Mouse (Mus musculus) brain, embryonic 14.5 days (tissue): ENCODE measurements around the gene Hspa12a. TPM values are rescaled to one million over a fixed set of nuclear protein-coding genes. Genes with fewer than 3 reads are reported as not detected.
A peak's percentile ranks its signal among the peaks of the same experiment; 100 is the strongest.

Source experiments
- DNase-seq: peaks from one replicate; pipeline ENCODE4 v3.0.0-alpha.2; 2011; ENCODE audit warnings: low read depth
- CTCF ChIP-seq: fragments of 200-500 bp; IDR thresholded peaks from 2 replicates; pipeline ENCODE4 v1.5.1; 2012; ENCODE audit warnings: inconsistent platforms, mild to moderate bottlenecking, moderate library complexity, borderline replicate concordance; ENCODE audit not compliant: insufficient read depth, insufficient read length; ENCODE audit errors: extremely low read depth
- POLR2A ChIP-seq: fragments of 200-500 bp; IDR thresholded peaks from 2 replicates; pipeline ENCODE4 v1.6.1; 2012; ENCODE audit warnings: mild to moderate bottlenecking, inconsistent platforms, borderline replicate concordance; ENCODE audit not compliant: poor library complexity, insufficient read depth, insufficient read length, severe bottlenecking; ENCODE audit errors: extremely low read depth
- polyA plus RNA-seq: library from polyadenylated mRNA; depleted of rRNA; stranded (reverse); fragments of >200 nt; gene quantifications from 2 replicates; pipeline ENCODE4 v1.2.3, GENCODE M21; 2012; rRNA removed

Gene Hspa12a
- polyA plus RNA-seq, 1 experiment, result 64.6 TPM

- TF ChIP-seq POLR2A (no peak), CTCF (no peak)
- peak; percentile 71 for DNase-seq
Measured at GRCm38 (mm10) chr19:58789194-58789593, 154.3 kb downstream of the Hspa12a start.

DNA sequence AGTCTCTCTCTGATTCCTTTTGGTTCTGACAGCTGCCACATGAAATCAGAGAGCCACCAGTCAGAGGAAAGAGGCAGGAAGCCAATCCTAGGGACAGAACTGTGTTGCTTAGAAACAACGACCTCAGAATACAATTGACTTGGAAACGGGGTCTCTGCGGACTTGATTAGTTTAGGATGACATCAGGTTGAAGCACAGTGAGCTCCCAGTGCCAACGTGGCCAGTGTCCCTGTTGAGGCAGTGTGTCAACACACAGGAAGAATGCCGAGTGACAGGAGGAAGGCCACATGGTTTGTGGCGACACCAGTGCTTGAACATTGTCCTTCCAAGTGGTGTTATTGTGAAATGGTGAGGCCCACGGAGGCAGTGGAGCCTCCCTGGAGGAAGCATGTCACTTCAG lies 159.5 kb downstream of the Hspa12a start:
- DNase-seq, result peak; percentile 78
- TF ChIP-seq POLR2A (no peak), CTCF (no peak)

- DNase-seq, result peak; percentile 39
- TF ChIP-seq POLR2A (no peak), CTCF (no peak)
Measured at GRCm38 (mm10) chr19:58781566-58781965, 161.9 kb downstream of the Hspa12a start.

DNA sequence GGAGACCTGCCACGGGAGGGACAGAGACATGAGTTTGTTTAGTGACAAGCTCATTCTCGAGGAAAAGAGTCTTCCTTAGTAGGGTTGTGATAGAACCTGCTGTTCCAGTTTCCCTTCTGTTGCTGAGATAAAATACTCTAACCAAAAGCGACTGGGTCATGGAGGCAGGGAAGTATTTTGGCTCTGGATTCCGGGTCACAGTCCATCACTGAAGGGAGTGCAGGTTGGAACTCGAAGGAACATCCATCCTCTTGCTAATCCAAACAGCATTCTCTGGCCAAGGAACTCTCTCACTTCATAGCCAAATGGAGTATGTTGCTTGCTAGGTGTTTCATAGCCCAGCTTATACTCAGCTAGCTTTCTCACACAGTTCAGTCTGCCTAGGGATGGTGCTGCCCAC lies 167.0 kb downstream of the Hspa12a start:
- no peak for DNase-seq
- no peak for TF ChIP-seq CTCF
- TF ChIP-seq POLR2A, result no peak

DNA sequence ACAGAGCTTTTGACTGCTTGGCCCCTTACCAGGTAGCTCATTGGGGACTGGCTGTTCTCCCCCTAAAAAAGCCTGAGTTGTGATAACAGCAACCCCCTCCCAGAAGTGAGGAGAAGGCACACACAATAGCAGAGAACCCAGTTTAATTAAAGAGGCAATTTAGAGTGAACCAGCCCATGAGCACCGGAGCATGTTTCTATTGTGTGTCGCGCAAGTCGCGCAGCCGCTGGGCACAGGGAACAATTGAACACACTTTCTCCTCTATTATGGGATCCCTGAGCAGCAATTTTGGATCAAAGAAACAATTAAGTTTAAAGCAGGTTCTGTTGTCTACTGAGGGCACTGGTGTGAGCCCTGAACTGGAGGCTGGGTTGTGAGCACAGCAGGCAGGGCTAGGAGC lies 176.1 kb downstream of the Hspa12a start:
- TF ChIP-seq CTCF, result no peak
- TF ChIP-seq POLR2A, result no peak
- DNase-seq, result peak; percentile 71

GRCm38 (mm10) chr19:58762848-58763541 lies 180.5 kb downstream of the Hspa12a start:
- peak; percentile 88 for DNase-seq
- TF ChIP-seq POLR2A (no peak), CTCF (peak; percentile 93)

DNA sequence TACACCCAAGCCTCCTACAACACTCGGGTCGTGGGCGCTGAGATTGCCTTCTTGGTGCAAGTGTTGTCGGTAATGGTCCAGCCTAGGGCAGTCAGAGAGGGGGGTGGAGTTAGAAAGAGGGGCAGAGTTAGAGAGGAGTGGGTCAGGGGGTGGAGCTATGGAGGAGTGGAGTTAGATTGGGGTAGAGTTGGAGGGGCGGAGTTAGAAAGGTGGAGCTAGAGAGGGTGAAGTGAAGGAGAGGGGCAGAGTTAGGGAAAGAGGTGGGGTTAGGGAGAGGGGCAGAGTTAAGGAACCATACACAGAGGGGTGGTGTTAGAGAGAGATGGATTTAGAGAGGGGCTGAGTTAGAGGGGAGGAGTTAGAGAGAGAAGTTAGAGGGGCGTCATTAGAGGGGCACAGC lies 181.1 kb downstream of the Hspa12a start:
- DNase-seq, result peak; percentile 5
- no peak for TF ChIP-seq CTCF
- no peak for TF ChIP-seq POLR2A

- DNase-seq, result no peak
- TF ChIP-seq POLR2A, result no peak
- TF ChIP-seq CTCF, result no peak
Measured at GRCm38 (mm10) chr19:58759423-58759822, 184.0 kb downstream of the Hspa12a start, which contains the start of gene Pnliprp2. TSS of gene Pnliprp2 (plus strand) at chr19:58759719.

GRCm38 (mm10) chr19:58758871-58759270 lies 184.6 kb downstream of the Hspa12a start:
- DNase-seq, result no peak
- TF ChIP-seq POLR2A, result no peak
- no peak for TF ChIP-seq CTCF

DNA sequence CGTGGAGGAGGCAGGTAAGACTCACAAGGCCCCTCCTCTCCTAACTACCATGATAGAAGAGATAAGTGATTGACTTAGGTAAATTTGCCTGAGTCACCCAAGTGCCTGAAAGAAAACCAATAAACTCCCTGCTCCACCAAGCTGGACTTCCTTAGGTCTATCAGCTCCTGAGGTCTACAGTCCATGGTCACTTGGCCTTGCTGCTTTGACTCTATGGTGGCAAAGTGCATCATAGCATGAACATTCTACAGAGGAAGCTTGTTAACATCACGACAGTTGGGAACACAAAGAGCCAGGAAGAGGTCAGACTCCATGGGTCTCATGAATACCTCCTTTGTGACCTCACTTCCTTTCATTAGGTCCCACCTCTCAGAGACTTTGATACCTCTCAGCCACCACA lies 191.9 kb downstream of the Hspa12a start:
- DNase-seq, result no peak
- TF ChIP-seq CTCF (no peak), POLR2A (no peak)

DNA sequence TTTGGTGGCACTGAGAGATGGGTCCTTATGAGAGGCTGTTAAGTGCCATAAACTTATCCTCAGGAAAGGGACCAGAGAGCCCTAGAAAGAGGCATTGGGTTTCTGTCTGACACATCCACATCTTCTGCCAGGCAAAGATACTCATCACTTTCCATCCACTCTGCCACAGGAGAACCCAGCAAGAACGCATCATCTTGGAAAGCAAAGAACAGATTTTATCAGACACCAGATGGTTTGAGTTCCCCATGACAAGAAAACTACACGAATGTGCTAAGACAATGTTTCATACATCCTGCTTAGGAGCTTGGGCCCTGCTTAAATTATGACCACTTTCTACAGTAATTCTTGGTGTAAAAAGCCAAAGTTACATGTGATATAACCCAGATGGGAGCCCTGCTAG lies 192.6 kb downstream of the Hspa12a start:
- TF ChIP-seq CTCF, result no peak
- TF ChIP-seq POLR2A, result no peak
- DNase-seq, result peak; percentile 17

GRCm38 (mm10) chr19:58747498-58748000 lies 195.9 kb downstream of the Hspa12a start:
- no peak for DNase-seq
- TF ChIP-seq POLR2A (no peak), CTCF (no peak)

Other genes starting within 250 kb of the Hspa12a start
- gene Pnliprp1, start 214.8 kb downstream of the Hspa12a start, polyA plus RNA-seq, result 0.14 and 0.62 TPM in 2 replicates
- gene Pnliprp2, start 183.9 kb downstream of the Hspa12a start, polyA plus RNA-seq, result 0.07 TPM in 1 of 2 replicates, not detected in the other
- 0.08 TPM in 1 of 2 replicates, not detected in the other for gene 1700019N19Rik, start 149.2 kb downstream of the Hspa12a start, polyA plus RNA-seq
- gene Eno4, start 229 bp downstream of the Hspa12a start, polyA plus RNA-seq, result 1.5 and 1.6 TPM in 2 replicates
- 46.4 and 51.1 TPM in 2 replicates for gene Shtn1, start 132.4 kb upstream of the Hspa12a start, polyA plus RNA-seq
- gene Vax1, start 226.4 kb upstream of the Hspa12a start, polyA plus RNA-seq, result 10.5 and 22.5 TPM in 2 replicates